Mouse (Mus musculus): ENCODE data around the gene Bcl6b. TPM values are rescaled to one million over a fixed set of nuclear protein-coding genes. Genes with fewer than 3 reads are reported as not detected.
A peak's percentile ranks its signal among the peaks of the same experiment; 100 is the strongest.

The Bcl6b gene
- polyA plus RNA-seq, 2 experiments: 1.0 TPM

- H3K27ac ChIP-seq: peak overlapping the region; percentile 96
- WGBS (ENCODE audit: insufficient replicate concordance): 7% methylated on average over 23 of the region's 23 CpGs
- no peak for ATAC-seq (ENCODE audit: insufficient read depth)
- H3K4me2 ChIP-seq (ENCODE audit: low read depth): peak overlapping the region; percentile 99
- TF ChIP-seq CTCF (IDR thresholded peaks at IDR 0.05; ENCODE audit: low read depth) (no peak), EP300 (IDR thresholded peaks at IDR 0.05; ENCODE audit: low read depth) (no peak)
- no peaks in the 10 kb centered on the region for H3K9me3 ChIP-seq (ENCODE audit: control insufficient read depth, low read length)
- no peaks in the 10 kb centered on the region for H3K27me3 ChIP-seq (ENCODE audit: control insufficient read depth, insufficient read depth, low read length)
- peak overlapping the region; percentile 86 to 87 for H3K4me3 ChIP-seq (ENCODE audit: insufficient read depth in 1 of 2, low read depth in 2 of 2, low read length in 2 of 2)
- peaks cover 5% of the 10 kb centered on the region for H3K36me3 ChIP-seq (replicated peaks; ENCODE audit: control insufficient read depth, insufficient read depth, low read depth)
- peaks cover 15 to 28% of the 10 kb centered on the region in 2 experiments for H3K4me1 ChIP-seq (replicated peaks; ENCODE audit: control insufficient read depth in 2 of 2, insufficient read depth in 2 of 2, low read length in 1 of 2)
- DNase-seq (ENCODE audit: low read depth in 3 of 3, low spot score in 3 of 3): peak in 1 of 3 experiments; percentile 50
- peak overlapping the region; percentile 96 for H3K9ac ChIP-seq (replicated peaks)
These were observed 9.2 kb upstream of the Bcl6b start for GRCm38 (mm10) chr11:70238591-70239440.

- peak within 1 kb of the TSS; percentile 96 for H3K9ac ChIP-seq (replicated peaks)
- DNase-seq (ENCODE audit: low read depth in 3 of 3, low spot score in 3 of 3): peak; percentile 93 to 96 (median 93)
- ATAC-seq (ENCODE audit: insufficient read depth): peak; percentile 91
- no peaks in the 10 kb centered on the region for H3K9me3 ChIP-seq (ENCODE audit: control insufficient read depth, low read length)
- peaks cover 15 to 28% of the 10 kb centered on the region in 2 experiments for H3K4me1 ChIP-seq (replicated peaks; ENCODE audit: control insufficient read depth in 2 of 2, insufficient read depth in 2 of 2, low read length in 1 of 2)
- H3K27me3 ChIP-seq (ENCODE audit: control insufficient read depth, insufficient read depth, low read length): no peaks in the 10 kb centered on the region
- TF ChIP-seq EP300 (IDR thresholded peaks at IDR 0.05; ENCODE audit: low read depth) (no peak), CTCF (IDR thresholded peaks at IDR 0.05; ENCODE audit: low read depth) (peak; percentile 69)
- peak within 1 kb of the TSS; percentile 99 for H3K4me2 ChIP-seq (ENCODE audit: low read depth)
- H3K27ac ChIP-seq: peak within 1 kb of the TSS; percentile 96
- H3K36me3 ChIP-seq (replicated peaks; ENCODE audit: control insufficient read depth, insufficient read depth, low read depth): peaks cover 5% of the 10 kb centered on the region
- peak within 1 kb of the TSS; percentile 86 to 87 for H3K4me3 ChIP-seq (ENCODE audit: insufficient read depth in 1 of 2, low read depth in 2 of 2, low read length in 2 of 2)
- under 1% methylated on average over 69 of the region's 70 CpGs for WGBS (ENCODE audit: insufficient replicate concordance)
These were observed 8.0 kb upstream of the Bcl6b start, which contains the start of gene 0610010K14Rik for GRCm38 (mm10) chr11:70237457-70238167. Gene 0610010K14Rik, minus strand, starts transcription at chr11:70237914.

GRCm38 (mm10) chr11:70236717-70237116 lies 7.1 kb upstream of the Bcl6b start:
- no peaks in the 10 kb centered on the region for H3K27me3 ChIP-seq (ENCODE audit: control insufficient read depth, insufficient read depth, low read length)
- no peak for ATAC-seq (ENCODE audit: insufficient read depth)
- WGBS (ENCODE audit: insufficient replicate concordance): 7% methylated on average over 7 of the region's 7 CpGs
- H3K4me2 ChIP-seq (ENCODE audit: low read depth): peak overlapping the region; percentile 99
- H3K27ac ChIP-seq: peak overlapping the region; percentile 96
- TF ChIP-seq CTCF (IDR thresholded peaks at IDR 0.05; ENCODE audit: low read depth): no peak
- TF ChIP-seq EP300 (IDR thresholded peaks at IDR 0.05; ENCODE audit: low read depth): no peak
- peaks cover 5% of the 10 kb centered on the region for H3K36me3 ChIP-seq (replicated peaks; ENCODE audit: control insufficient read depth, insufficient read depth, low read depth)
- no peak for DNase-seq (ENCODE audit: low read depth in 3 of 3, low spot score in 3 of 3)
- H3K9me3 ChIP-seq (ENCODE audit: control insufficient read depth, low read length): no peaks in the 10 kb centered on the region
- peak overlapping the region; percentile 96 for H3K9ac ChIP-seq (replicated peaks)
- H3K4me3 ChIP-seq (ENCODE audit: insufficient read depth in 1 of 2, low read depth in 2 of 2, low read length in 2 of 2): peak overlapping the region; percentile 86 to 87
- H3K4me1 ChIP-seq (replicated peaks; ENCODE audit: control insufficient read depth in 2 of 2, insufficient read depth in 2 of 2, low read length in 1 of 2): peaks cover 15 to 28% of the 10 kb centered on the region in 2 experiments

DNA sequence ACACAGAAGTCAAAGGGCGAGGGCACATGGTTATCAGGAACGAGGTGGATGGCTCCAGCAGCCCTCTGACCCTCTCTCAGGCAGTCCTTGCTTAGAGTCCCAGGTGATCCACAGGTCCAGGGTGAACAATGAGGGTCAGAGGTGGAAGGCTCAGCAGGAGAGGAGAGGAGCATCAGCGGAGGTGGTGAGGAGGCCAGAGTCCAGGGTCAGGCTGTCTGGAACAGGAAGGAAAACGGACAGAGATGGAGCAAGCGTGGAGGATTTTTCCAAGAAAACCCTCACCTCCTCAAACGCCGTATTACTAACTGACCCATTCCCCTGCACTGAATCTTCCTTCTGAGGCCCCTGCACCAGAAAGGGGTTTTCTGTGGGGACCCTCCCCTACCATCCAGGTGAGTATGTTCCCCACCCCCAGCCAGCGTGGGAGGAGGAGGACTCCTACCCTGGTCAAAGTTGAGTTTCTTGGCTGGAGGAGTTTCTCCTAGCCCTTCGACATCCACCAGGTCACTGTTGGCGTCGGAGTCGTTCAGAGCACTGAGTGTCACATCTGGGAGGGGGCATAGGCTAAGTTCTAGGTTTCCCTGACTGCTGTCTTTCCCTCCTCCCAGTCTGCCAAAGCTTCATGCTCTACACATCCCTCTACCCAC lies 5.8 kb upstream of the Bcl6b start:
- TF ChIP-seq CTCF (IDR thresholded peaks at IDR 0.05; ENCODE audit: low read depth): no peak
- no peak for TF ChIP-seq EP300 (IDR thresholded peaks at IDR 0.05; ENCODE audit: low read depth)
- peaks cover 13 to 26% of the 10 kb centered on the region in 2 experiments for H3K4me1 ChIP-seq (replicated peaks; ENCODE audit: control insufficient read depth in 2 of 2, insufficient read depth in 2 of 2, low read length in 1 of 2)
- H3K4me2 ChIP-seq (ENCODE audit: low read depth): no peak overlapping the region
- no peak overlapping the region for H3K4me3 ChIP-seq (ENCODE audit: insufficient read depth in 1 of 2, low read depth in 2 of 2, low read length in 2 of 2)
- H3K36me3 ChIP-seq (replicated peaks; ENCODE audit: control insufficient read depth, insufficient read depth, low read depth): peaks cover 5% of the 10 kb centered on the region
- WGBS (ENCODE audit: insufficient replicate concordance): 79% methylated on average over 12 of the region's 12 CpGs
- ATAC-seq (ENCODE audit: insufficient read depth): no peak
- no peak for DNase-seq (ENCODE audit: low read depth in 3 of 3, low spot score in 3 of 3)
- no peak overlapping the region for H3K9ac ChIP-seq (replicated peaks)
- H3K27ac ChIP-seq: no peak overlapping the region
- H3K27me3 ChIP-seq (ENCODE audit: control insufficient read depth, insufficient read depth, low read length): peaks cover under 1% of the 10 kb centered on the region
- no peaks in the 10 kb centered on the region for H3K9me3 ChIP-seq (ENCODE audit: control insufficient read depth, low read length)
